Comparison of ENCODE assay signal across 9 mouse cellular contexts in genomic region chr4:148590421-148591170, GRCm38 (mm10). TPM values are rescaled to one million over a fixed set of nuclear protein-coding genes. Genes with fewer than 3 reads are reported as not detected.
DNase-seq lines count a peak whose midpoint lies in the region; ATAC-seq lines count a peak whose summit lies in the region.
"Had no signal": no experiment of that assay in that cellular context is flagged by ENCODE, and none has a peak within 500 bp of the region (broad histone marks: within the 10 kb centered on the region; RNA-seq: fewer than 3 reads in every experiment).

No protein-coding gene starts in this region.

- H3K4me3 ChIP-seq in heart, embryonic 10.5 days: peak overlapping the region; percentile 76
- H3K4me3 ChIP-seq in hindbrain, embryonic 14.5 days (replicated peaks; ENCODE audit: low read length): peak overlapping the region; percentile 91

- peaks cover 31% of the 10 kb centered on the region for H3K36me3 ChIP-seq in heart, embryonic 10.5 days
- peaks cover 25% of the 10 kb centered on the region for H3K36me3 ChIP-seq in hindbrain, embryonic 14.5 days (replicated peaks; ENCODE audit: control insufficient read depth, insufficient read depth)

- peak; percentile 83 for DNase-seq in heart, embryonic 10.5 days (ENCODE audit: low spot score)
- DNase-seq in heart, adult 8-10 months (ENCODE audit: low spot score): no peak
- peak; percentile 63 for DNase-seq in embryo, embryonic 10.5 days (ENCODE audit: low spot score)
- DNase-seq in hindbrain, embryonic 14.5 days (ENCODE audit: low spot score): peak; percentile 32
- DNase-seq in mesoderm, embryonic 11.5 days (ENCODE audit: low read depth, low spot score): peak; percentile 39
- no peak for DNase-seq in natural killer cell, adult 2 months (ENCODE audit: low spot score in 2 of 2)
- DNase-seq in gastrocnemius, postnatal 25 days: no peak

- peaks cover 25% of the 10 kb centered on the region for H3K4me1 ChIP-seq in heart, embryonic 10.5 days
- H3K4me1 ChIP-seq in hindbrain, embryonic 14.5 days (replicated peaks; ENCODE audit: control insufficient read depth, insufficient read depth, low read length): peaks cover 12% of the 10 kb centered on the region

- peak overlapping the region; percentile 88 for H3K4me2 ChIP-seq in hindbrain, embryonic 14.5 days (replicated peaks)

- peak overlapping the region; percentile 83 for H3K9ac ChIP-seq in hindbrain, embryonic 14.5 days

- H3K27me3 ChIP-seq in heart, embryonic 10.5 days (ENCODE audit: insufficient read depth, poor library complexity, severe bottlenecking): no peaks in the 10 kb centered on the region
- no peaks in the 10 kb centered on the region for H3K27me3 ChIP-seq in hindbrain, embryonic 14.5 days (ENCODE audit: control insufficient read depth, insufficient read depth, low read length)

- peak overlapping the region; percentile 89 for H3K27ac ChIP-seq in heart, embryonic 10.5 days
- peak overlapping the region; percentile 76 for H3K27ac ChIP-seq in hindbrain, embryonic 14.5 days

- WGBS in heart, embryonic 10.5 days: 8% methylated on average over 18 of the region's 18 CpGs
- 5% methylated on average over 18 of the region's 18 CpGs for whole genome bisulfite sequencing in hindbrain, embryonic 14.5 days

- H3K9me3 ChIP-seq in heart, embryonic 10.5 days: no peaks in the 10 kb centered on the region
- H3K9me3 ChIP-seq in hindbrain, embryonic 14.5 days (ENCODE audit: control insufficient read depth, low read length): no peaks in the 10 kb centered on the region

- peak; percentile 8 for ATAC-seq in CD4-positive, CD25-positive, alpha-beta regulatory T cell, adult 4 months
- ATAC-seq in hindbrain, embryonic 14.5 days (ENCODE audit: low FRiP score): no peak

RNA-seq across cellular contexts. Expression of gene Srm, which starts 0.7 kb away (rescaled TPM):
- 197 and 306 TPM in 2 replicates for polyA plus RNA-seq in heart, embryonic 10.5 days (2016; fragmentation: Nextera tagmentation; extraction: Ambion mirVana)
- 10 to 100 TPM; 16.1 to 19.6 (median 17.7) TPM for total RNA-seq in heart, adult 8-10 months (2022)
- 1 to 10 TPM; 5.0 to 5.4 TPM for polyA plus RNA-seq in CD4-positive, CD25-positive, alpha-beta regulatory T cell, adult 4 months (2017; shearing (Covaris generic))
- 180 and 191 TPM in 2 replicates for polyA plus RNA-seq in hindbrain, embryonic 14.5 days (2014; fragmentation: Nextera tagmentation; extraction: Ambion mirVana)
- 10 to 100 TPM; 12.4 to 14.7 TPM for total RNA-seq in gastrocnemius, postnatal 25 days (2021)

RNA-seq across cellular contexts. Expression of gene Masp2, which starts 11.8 kb away (rescaled TPM):
- 0.27 and 0.82 TPM in 2 replicates for polyA plus RNA-seq in heart, embryonic 10.5 days (2016; fragmentation: Nextera tagmentation; extraction: Ambion mirVana)
- 1 to 10 TPM in 1 of 4 experiments, under 1 TPM in 3; 0.29 to 1.2 (median 0.33) TPM for total RNA-seq in heart, adult 8-10 months (2022)
- under 1 TPM in 1 of 2 experiments, not detected in 1; 0.36 TPM for polyA plus RNA-seq in CD4-positive, CD25-positive, alpha-beta regulatory T cell, adult 4 months (2017; shearing (Covaris generic))
- polyA plus RNA-seq in hindbrain, embryonic 14.5 days (2014; fragmentation: Nextera tagmentation; extraction: Ambion mirVana): 0.20 and 1.2 TPM in 2 replicates
- under 1 TPM; 0.51 to 0.61 TPM for total RNA-seq in gastrocnemius, postnatal 25 days (2021)

RNA-seq across cellular contexts. Expression of gene Exosc10, which starts 32.4 kb away (rescaled TPM):
- polyA plus RNA-seq in heart, embryonic 10.5 days (2016; fragmentation: Nextera tagmentation; extraction: Ambion mirVana): 82.7 and 90.1 TPM in 2 replicates
- total RNA-seq in heart, adult 8-10 months (2022): 10 to 100 TPM; 31.6 to 40.9 (median 35.7) TPM
- 100 to 1,000 TPM in 1 of 2 experiments, 10 to 100 TPM in 1; 92.7 to 146 TPM for polyA plus RNA-seq in CD4-positive, CD25-positive, alpha-beta regulatory T cell, adult 4 months (2017; shearing (Covaris generic))
- 85.9 and 98.4 TPM in 2 replicates for polyA plus RNA-seq in hindbrain, embryonic 14.5 days (2014; fragmentation: Nextera tagmentation; extraction: Ambion mirVana)
- 10 to 100 TPM; 17.1 to 18.5 TPM for total RNA-seq in gastrocnemius, postnatal 25 days (2021)

RNA-seq across cellular contexts. Expression of gene Tardbp, which starts 36.2 kb away (rescaled TPM):
- 238 and 301 TPM in 2 replicates for polyA plus RNA-seq in heart, embryonic 10.5 days (2016; fragmentation: Nextera tagmentation; extraction: Ambion mirVana)
- 100 to 1,000 TPM; 108 to 133 (median 124) TPM for total RNA-seq in heart, adult 8-10 months (2022)
- 100 to 1,000 TPM; 158 to 201 TPM for polyA plus RNA-seq in CD4-positive, CD25-positive, alpha-beta regulatory T cell, adult 4 months (2017; shearing (Covaris generic))
- polyA plus RNA-seq in hindbrain, embryonic 14.5 days (2014; fragmentation: Nextera tagmentation; extraction: Ambion mirVana): 80.4 and 91.1 TPM in 2 replicates
- total RNA-seq in gastrocnemius, postnatal 25 days (2021): 100 to 1,000 TPM; 105 to 113 TPM

RNA-seq across cellular contexts. Expression of gene Gm572, which starts 52.5 kb away (rescaled TPM):
- not detected in 2 replicates for polyA plus RNA-seq in heart, embryonic 10.5 days (2016; fragmentation: Nextera tagmentation; extraction: Ambion mirVana)
- total RNA-seq in heart, adult 8-10 months (2022): 1 to 10 TPM; 5.2 to 8.4 (median 6.7) TPM
- polyA plus RNA-seq in CD4-positive, CD25-positive, alpha-beta regulatory T cell, adult 4 months (2017; shearing (Covaris generic)): not detected
- not detected in 2 replicates for polyA plus RNA-seq in hindbrain, embryonic 14.5 days (2014; fragmentation: Nextera tagmentation; extraction: Ambion mirVana)
- total RNA-seq in gastrocnemius, postnatal 25 days (2021): 1 to 10 TPM; 5.2 to 5.3 TPM
- polyA plus RNA-seq: brain, embryonic 14.5 days had no signal

Comparison
In these comparisons a context has a peak if more than half of its experiments do, and no peak if none do; other contexts are left out.
1. DNase-seq: peak in heart, embryonic 10.5 days (single experiment), embryo, embryonic 10.5 days (single experiment), hindbrain, embryonic 14.5 days (single experiment) and mesoderm, embryonic 11.5 days (single experiment); none in heart, adult 8-10 months (single experiment), natural killer cell, adult 2 months (0 of 2) and gastrocnemius, postnatal 25 days (single experiment).
2. RNA of gene Srm, which starts 0.7 kb away (polyA plus RNA-seq): 197 to 306 TPM in heart, embryonic 10.5 days and 180 to 191 TPM in hindbrain, embryonic 14.5 days; 5.0 to 5.4 TPM in CD4-positive, CD25-positive, alpha-beta regulatory T cell, adult 4 months; every median in the first group is over 10 times any median in the second.